Mouse (Mus musculus) brain, embryonic 14.5 days (tissue): ENCODE data around the gene Elmo3.

Source experiments
- CTCF ChIP-seq: fragments of 200-500 bp; IDR thresholded peaks from 2 replicates; pipeline ENCODE4 v1.5.1; 2012; ENCODE audit warnings: inconsistent platforms, mild to moderate bottlenecking, moderate library complexity, borderline replicate concordance; ENCODE audit not compliant: insufficient read depth, insufficient read length; ENCODE audit errors: extremely low read depth
- POLR2A ChIP-seq: fragments of 200-500 bp; IDR thresholded peaks from 2 replicates; pipeline ENCODE4 v1.6.1; 2012; ENCODE audit warnings: mild to moderate bottlenecking, inconsistent platforms, borderline replicate concordance; ENCODE audit not compliant: poor library complexity, insufficient read depth, insufficient read length, severe bottlenecking; ENCODE audit errors: extremely low read depth

GRCm38 (mm10) chr8:105298351-105299252, 6.8 kb upstream of the Elmo3 start:
- TF ChIP-seq CTCF (no peak), POLR2A (no peak)
